Mouse (Mus musculus) liver, embryonic 11.5 days (tissue): ENCODE measurements at regions not wholly inside any gene's neighbourhood (a gene's known extent, or its start where the extent isn't known, plus 50 kb on each side); places are given as distances from the start of the nearest gene placed in this dataset. TPM values are rescaled to one million over a fixed set of nuclear protein-coding genes. Genes with fewer than 3 reads are reported as not detected.

ENCODE experiments used
- ATAC-seq: fragments of 200-750 bp; cut with Nextera tagmentation; replicated peaks from 2 replicates; pipeline ENCODE4 v1.8.0; 2017; ENCODE audit warnings: moderate number of reproducible peaks, mild to moderate bottlenecking, moderate TSS enrichment, moderate library complexity; ENCODE audit not compliant: low FRiP score
- DNase-seq: peaks from one replicate; pipeline ENCODE4 v3.0.0-alpha.2; 2017; ENCODE audit warnings: low spot score
- H3K27ac ChIP-seq: fragments of 300-500 bp; sonication (generic); 2 replicates; pipeline ENCODE4 v1.5.1; 2014; ENCODE audit warnings: mild to moderate bottlenecking, low read depth, low read length, control low read depth
- H3K27me3 ChIP-seq: fragments of 300-500 bp; sonication (generic); replicated peaks from 2 replicates; pipeline ENCODE4 v1.6.1; 2014; ENCODE audit warnings: low read length, mixed read lengths; ENCODE audit not compliant: control insufficient read depth, insufficient read depth
- H3K36me3 ChIP-seq: fragments of 300-500 bp; sonication (generic); 2 replicates; pipeline ENCODE4 v1.6.1; 2014; ENCODE audit warnings: mild to moderate bottlenecking, low read length, moderate library complexity, mixed read lengths; ENCODE audit not compliant: control insufficient read depth, insufficient read depth
- H3K4me1 ChIP-seq: fragments of 300-500 bp; sonication (generic); replicated peaks from 2 replicates; pipeline ENCODE4 v1.6.1; 2014; ENCODE audit warnings: low read length, mixed read lengths; ENCODE audit not compliant: control insufficient read depth, insufficient read depth
- H3K4me2 ChIP-seq: fragments of 300-500 bp; sonication (generic); 2 replicates; pipeline ENCODE4 v1.6.1; 2014; ENCODE audit warnings: mild to moderate bottlenecking, control low read depth, moderate library complexity
- H3K4me3 ChIP-seq: fragments of 300-500 bp; sonication (generic); 2 replicates; pipeline ENCODE4 v1.5.1; 2014; ENCODE audit warnings: low read depth, low read length, control low read depth
- H3K9ac ChIP-seq: fragments of 300-500 bp; sonication (generic); 2 replicates; pipeline ENCODE4 v1.6.1; 2014; ENCODE audit warnings: low read depth, low read length, control low read depth
- H3K9me3 ChIP-seq: fragments of 300-500 bp; sonication (generic); 2 replicates; pipeline ENCODE4 v1.6.1; 2016; ENCODE audit warnings: low read length, inconsistent platforms, mixed read lengths; ENCODE audit not compliant: control insufficient read depth
- WGBS: fragments of 180-500 bp; shearing (Covaris S2); extraction: QIAGEN DNeasy Blood & Tissue Kit; methylation state at CpG from one replicate; pipeline ENCODE4 v1.1.7; 2014; 5-methylcytosine and 5-hydroxymethylcytosine counted together
- microRNA-seq: library from miRNA; unstranded; fragments of <30 nt; microRNA quantifications from one replicate; pipeline ENCODE4, GENCODE M21; 2017; ENCODE audit warnings: borderline number of aligned reads

DNA sequence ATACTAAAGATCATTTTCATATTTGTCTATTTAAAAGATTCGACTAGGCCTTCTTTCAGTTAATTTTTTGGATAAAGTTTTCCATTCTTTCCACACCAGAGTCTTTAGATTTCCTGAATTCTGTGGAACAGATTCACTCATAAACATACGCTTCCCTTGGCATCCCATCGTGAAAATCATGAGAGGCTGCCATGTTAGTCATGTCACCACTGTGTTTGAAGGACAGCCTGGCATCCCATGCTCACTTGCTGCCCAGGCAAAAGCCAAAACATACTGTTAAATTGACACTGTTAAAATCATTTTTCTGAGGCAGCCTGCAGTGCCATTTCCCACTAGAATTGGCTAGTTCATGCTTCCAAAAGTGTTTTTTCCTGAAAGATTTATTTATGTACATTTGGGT is 394.8 kb upstream of the Slc8a1 start:
- H3K4me3 ChIP-seq = no peak overlapping the region
- H3K4me1 ChIP-seq = no peaks in the 10 kb centered on the region
- 79% methylated on average over 3 of the region's 3 CpGs for WGBS

GRCm38 (mm10) chr17:82087141-82087540 is 349.0 kb upstream of the Slc8a1 start:
- Histone ChIP-seq H3K27me3 (no peaks in the 10 kb centered on the region), H3K9me3 (no peaks in the 10 kb centered on the region), H3K9ac (no peak overlapping the region), H3K4me2 (no peak overlapping the region), H3K27ac (no peak overlapping the region), H3K4me3 (no peak overlapping the region), H3K36me3 (no peaks in the 10 kb centered on the region), H3K4me1 (no peaks in the 10 kb centered on the region)
- no peak for DNase-seq
- ATAC-seq = no peak
- WGBS = 75% methylated on average over 3 of the region's 3 CpGs

More for the DNA sequence above, 394.8 kb upstream of the Slc8a1 start:
- ATAC-seq (no peak), DNase-seq (no peak)
- Histone ChIP-seq H3K9me3 (no peaks in the 10 kb centered on the region), H3K36me3 (no peaks in the 10 kb centered on the region), H3K27ac (no peak overlapping the region), H3K9ac (no peak overlapping the region), H3K27me3 (no peaks in the 10 kb centered on the region), H3K4me2 (no peak overlapping the region)

GRCm38 (mm10) chr17:82080301-82080700 is 342.1 kb upstream of the Slc8a1 start:
- no peaks in the 10 kb centered on the region for H3K27me3 ChIP-seq
- no peak overlapping the region for H3K9ac ChIP-seq
- DNase-seq (no peak), ATAC-seq (no peak)
- H3K4me2 ChIP-seq = no peak overlapping the region
- no peaks in the 10 kb centered on the region for H3K4me1 ChIP-seq
- H3K4me3 ChIP-seq = no peak overlapping the region
- H3K9me3 ChIP-seq = no peaks in the 10 kb centered on the region
- no peaks in the 10 kb centered on the region for H3K36me3 ChIP-seq
- H3K27ac ChIP-seq = no peak overlapping the region

Small RNA genes in the stretch of these regions (microRNA-seq; reads per million reads assigned to microRNA genes)
- gene Gm23400 (not detected), gene Gm27359 (not detected)
